Mouse (Mus musculus) v-Abl transformed pro-B cells (cell line): ENCODE measurements around the gene Gal3st1.
"Not testable (repeated sequence)": the region's sequence is repeated elsewhere in the genome, so short reads cannot be mapped to it uniquely, and the experiment has no call there.

Experiments used
- in situ Hi-C, 2 experiments: fragments of 400-800 bp; cut with MboI; formaldehyde crosslinking; loops; one replicate each; pipeline ENCODE4 v1.15.1; 2025; ENCODE audit not compliant: unreplicated experiment in 2 of 2

Gene Gal3st1

GRCm38 (mm10) chr11:3982275-3983209, 894 bp upstream of the Gal3st1 start:
- in situ Hi-C loops: no loop called here

DNA sequence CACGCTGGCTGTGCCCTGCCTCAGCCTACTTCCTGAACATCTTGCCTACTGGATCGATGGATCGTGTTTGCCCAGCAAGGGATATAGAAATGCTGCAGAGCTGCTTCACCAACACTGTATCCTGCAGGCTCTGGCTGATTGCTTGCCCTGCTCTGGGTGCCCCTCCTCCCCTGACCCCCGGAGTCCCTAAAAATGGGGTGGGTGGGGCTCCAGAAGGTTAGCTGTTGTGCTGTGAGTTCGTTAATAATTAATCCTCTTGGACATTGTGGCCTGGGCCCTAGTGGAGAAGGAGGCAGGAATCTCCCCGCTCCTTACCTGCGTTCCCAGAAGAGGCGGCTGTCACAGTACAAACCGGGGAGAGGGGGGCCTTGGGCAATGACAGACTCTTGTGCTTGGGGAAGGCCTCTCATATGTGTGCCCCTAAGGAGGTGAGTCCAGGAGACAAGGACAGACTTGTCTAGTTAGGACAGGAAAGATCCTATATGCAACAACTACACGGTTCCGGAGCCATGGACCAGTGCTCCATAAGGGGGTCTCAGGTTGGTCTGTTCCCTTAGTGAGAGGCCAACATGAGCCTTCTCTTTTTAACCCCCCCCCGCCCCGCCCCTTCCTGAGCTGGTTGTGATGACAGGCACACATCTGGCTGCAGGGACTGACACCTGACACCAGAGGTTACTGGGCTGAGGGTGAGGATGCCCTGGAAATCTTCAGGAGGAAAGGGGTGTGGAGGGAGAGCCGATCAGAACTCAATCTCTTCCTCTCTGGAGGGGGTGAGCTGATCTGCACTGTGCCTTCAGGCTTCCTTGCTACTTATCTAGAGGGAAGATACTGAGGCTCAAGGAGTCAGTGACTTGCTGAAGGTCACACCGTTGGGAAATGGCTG, 668 bp downstream of the Gal3st1 start:
- in situ Hi-C loops: no loop called here

GRCm38 (mm10) chr11:3989748-3990147, 6.3 kb downstream of the Gal3st1 start:
- in situ Hi-C loops: no loop called here

- in situ Hi-C loops: no loop called here
Measured at GRCm38 (mm10) chr11:3993132-3993531, 9.7 kb downstream of the Gal3st1 start.

DNA sequence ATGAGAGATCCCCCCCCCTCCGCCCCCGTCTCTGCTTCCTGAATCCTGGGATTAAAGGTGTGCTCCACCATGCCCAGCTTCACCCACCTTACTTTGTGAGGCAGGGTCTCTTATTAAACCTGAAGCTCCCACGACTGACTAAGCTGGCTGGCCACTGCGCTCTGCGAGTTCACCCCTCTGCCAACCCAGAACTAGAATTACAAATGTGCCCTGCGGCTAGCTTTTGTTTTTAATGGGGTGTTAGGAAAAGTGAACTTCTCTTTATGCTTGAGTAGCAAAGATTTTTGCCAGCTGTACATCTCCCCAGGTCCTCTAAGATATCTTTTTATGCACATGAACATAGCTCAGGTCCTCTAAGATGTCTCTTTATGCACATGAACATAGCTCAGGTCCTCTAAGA, 10.5 kb downstream of the Gal3st1 start:
- in situ Hi-C loops: no loop called here

DNA sequence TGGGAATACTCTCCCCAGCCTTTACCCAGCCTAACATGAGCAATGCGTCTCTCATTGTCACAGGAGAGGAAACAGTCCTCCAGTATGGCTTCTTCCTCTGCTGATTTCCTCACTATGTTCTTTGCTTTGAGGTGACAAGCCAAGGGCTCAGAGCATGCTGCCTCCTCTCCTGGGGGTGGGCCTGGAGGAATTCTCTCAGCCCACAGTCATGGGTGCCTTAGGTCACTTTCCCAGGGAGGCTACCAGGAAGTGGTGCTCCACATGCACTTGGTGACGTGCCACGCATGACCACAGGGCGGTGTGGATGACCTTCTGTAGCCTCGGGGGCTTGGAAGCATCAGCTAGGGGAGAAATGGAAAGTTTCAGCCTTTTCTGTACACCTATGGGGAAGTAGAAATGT, 12.1 kb downstream of the Gal3st1 start:
- in situ Hi-C loops: no loop called here

DNA sequence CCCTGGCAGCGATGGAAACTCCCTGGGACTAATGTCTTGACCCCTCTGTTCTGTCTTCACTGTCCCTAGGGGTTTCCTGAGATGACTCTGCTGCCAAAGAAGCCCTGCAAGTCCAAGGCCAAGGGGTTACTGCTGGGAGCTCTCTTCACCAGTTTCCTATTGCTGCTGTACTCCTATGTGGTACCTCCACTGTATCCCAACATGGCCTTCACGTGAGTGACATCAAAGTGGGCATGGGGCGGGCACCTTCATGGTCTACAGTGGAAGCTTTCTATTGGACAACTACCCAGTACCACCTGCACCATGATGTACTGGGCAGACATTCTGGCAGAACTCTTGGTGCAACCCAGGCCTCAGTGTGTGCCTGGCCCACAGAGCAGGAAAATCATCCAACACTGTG, 13.4 kb downstream of the Gal3st1 start:
- in situ Hi-C loops: no loop called here

GRCm38 (mm10) chr11:3997978-3998720, 14.7 kb downstream of the Gal3st1 start:
- in situ Hi-C loops: no loop called here

- in situ Hi-C loops: no loop called here
Measured at GRCm38 (mm10) chr11:3999547-3999946, 16.1 kb downstream of the Gal3st1 start.

DNA sequence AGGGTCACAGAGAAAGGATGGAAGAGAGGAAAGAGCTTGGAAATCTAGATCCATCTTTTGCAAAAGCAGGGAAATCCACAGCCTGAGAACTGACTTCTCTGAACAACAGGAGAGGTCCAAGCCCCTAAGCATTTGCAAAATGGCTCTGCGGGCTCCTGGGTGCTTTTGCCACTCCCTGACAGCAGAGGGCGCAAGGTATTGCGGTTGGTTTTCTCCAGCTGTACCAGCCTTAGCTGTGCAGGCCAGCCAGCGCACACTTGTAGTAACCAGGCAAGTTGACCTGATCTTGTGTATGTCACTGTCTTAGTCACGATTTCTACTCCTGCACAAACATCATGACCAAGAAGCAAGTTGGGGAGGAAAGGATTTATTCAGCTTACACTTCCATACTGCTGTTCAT, 18.2 kb downstream of the Gal3st1 start:
- in situ Hi-C loops: loop anchor here (5.0 kb wide), 3 partner anchors 76 to 216 kb away; partner anchors contain the start of gene Castor1 (in 1 of the 2)

DNA sequence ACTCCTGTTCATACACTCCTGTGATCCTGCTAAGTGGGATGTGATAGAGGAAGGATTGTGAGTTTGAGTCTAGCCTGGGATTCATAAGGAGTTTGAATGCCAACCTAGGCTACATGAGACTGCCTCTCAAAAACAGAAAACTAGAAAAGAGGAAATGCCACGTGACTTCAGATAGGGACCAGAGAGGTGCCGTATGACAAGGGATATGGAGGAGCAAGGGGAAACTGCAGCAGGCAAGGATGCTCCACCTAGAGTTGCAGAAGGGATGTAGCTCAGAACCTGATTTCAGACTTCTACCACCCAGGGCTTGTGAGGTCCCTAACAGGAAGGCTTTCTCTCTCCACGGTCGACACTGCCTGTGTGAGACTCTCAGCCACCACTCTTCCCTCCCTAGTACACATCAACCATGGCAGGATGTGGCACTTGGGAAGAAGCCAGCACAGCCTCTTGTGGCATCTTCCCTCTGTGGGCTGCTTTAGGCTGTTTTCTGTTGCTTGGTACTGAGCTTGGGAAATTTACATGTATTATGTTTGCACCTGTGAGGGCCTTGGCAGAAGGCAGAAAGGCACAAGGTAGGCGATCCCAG, 21.9 kb downstream of the Gal3st1 start:
- in situ Hi-C loops: no loop called here

DNA sequence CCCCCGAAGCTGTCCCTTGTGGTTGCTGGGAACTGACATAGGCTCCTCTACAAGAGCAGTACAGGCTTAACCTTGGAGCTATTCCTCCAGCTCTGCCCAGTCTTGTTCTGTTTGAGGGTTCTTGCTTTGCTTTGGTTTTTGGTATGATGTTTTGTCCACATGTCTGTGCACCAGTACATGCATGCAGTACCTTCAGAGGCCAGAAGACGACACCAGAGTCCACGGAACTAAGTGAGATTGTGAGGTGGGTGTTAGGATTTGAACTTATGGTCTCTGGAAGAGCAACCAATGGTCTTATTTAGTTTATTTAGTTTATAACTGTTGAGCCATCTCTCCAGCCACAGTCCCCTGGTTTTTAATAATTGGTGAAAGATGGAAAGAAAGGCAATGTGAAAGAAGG, 23.0 kb downstream of the Gal3st1 start:
- in situ Hi-C loops: no loop called here

DNA sequence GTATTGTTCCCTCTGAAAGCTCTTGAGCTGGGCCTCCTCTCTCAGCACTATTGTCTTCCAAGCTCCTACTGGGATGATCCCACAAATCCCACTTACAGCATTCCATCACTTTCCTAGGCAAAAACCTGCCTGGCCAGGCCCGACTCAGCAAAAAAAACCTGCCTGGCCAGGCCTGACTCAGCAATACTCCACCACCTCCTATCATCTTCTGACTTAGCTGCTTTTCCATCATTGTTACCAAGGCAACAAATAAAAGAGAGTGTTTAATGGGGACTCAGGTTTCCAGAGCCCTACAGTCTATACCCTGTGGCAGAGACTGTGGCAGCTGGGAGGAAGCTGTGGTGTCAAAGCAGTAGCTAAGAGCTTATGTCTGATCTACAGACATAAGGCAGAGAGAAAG, 29.2 kb downstream of the Gal3st1 start:
- in situ Hi-C loops: no loop called here

DNA sequence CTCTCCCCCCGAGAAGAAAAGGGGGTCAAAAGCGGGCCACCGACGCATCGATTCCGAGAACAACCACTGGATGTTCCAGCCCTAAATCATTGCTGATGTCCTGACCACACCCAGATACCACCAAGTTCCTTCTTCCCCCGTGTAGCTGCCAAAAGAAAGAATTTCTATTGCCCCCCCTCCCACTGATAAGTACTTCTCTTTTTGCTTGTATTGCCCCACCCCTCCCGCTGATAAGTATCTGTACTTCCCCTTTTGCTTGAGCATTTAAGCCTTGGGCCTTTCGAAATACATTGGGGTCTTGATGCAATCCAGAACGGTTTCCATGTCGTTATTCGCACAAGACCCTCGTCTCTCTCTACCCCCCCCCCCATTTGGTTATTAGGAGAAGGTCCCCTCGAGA, 32.4 kb downstream of the Gal3st1 start:
- in situ Hi-C loops: not testable (repeated sequence)

- in situ Hi-C loops: not testable (repeated sequence)
Measured at GRCm38 (mm10) chr11:4022111-4022510, 38.7 kb downstream of the Gal3st1 start.

DNA sequence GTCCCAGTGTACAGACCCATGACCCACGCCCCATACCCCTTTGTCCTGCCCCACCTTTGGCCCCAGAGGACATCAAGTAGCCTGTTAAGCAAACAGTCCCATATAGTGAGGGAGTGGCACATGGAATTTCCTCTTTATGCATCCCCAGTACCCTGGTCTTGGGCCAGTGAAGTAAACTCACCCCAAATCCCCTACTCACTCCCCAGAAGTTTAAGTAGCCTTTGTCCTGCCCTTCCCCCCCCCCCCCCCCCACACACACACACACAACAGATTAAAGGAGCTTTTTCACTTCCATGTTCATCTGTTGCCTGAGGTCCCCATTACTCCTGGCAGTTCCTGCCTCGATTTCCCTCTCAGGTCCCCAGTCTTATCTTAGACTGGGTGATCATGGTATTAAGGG, 39.9 kb downstream of the Gal3st1 start:
- in situ Hi-C loops: no loop called here

DNA sequence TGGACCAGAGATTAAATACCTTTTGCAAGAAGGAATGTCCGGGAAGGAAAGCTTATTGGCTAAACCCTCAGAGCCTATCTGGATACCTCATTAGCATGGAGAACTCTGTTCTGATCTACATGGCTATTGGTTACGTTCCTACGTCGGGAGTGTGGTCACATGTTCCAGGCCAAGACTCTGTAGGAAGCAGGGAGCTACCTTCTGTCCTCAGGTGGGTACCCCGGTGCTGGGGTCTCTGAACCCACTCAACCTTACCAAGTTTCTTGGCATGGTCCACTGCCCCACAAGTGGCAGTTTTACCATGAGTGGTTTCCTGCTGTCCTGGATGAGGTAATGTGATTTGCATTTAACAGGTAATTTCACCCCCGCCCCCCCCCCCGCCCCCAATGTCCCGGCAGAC, 43.6 kb downstream of the Gal3st1 start:
- in situ Hi-C loops: no loop called here

DNA sequence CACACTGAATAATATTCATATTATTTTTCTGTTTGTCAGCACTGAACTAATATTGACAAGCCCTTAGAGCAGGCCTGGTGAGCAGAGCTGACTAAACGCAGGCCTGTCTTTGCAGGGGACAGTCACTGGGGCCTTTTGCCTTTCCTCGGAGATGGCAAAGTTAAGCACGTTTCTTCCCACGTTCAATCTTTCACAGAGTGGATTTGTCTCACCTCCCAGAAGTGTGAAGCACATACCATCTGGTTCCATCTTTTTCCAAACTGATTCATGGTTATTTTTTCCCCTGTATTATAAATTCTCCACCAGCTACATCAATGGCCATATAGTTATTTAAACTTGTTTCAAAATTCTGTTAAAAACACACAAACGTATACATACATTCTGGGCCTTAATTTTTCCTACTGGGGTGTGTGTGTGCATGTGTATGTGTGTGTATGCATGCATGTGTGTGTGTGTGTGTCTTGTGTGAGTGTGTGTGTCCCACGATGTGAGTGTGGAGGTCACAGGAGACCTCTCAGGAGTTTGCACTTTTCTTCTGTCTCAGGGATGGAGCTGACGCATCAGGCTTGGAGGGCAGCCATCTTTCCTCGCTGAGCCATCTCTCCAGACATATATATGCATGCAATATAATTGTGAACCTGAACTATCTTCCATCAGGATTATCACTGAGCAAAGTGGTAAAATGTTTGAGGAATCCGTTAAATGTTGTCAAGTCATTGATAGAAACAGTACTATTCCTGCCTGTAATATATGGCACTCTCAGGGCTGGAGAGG, 44.3 kb downstream of the Gal3st1 start:
- in situ Hi-C loops: no loop called here

DNA sequence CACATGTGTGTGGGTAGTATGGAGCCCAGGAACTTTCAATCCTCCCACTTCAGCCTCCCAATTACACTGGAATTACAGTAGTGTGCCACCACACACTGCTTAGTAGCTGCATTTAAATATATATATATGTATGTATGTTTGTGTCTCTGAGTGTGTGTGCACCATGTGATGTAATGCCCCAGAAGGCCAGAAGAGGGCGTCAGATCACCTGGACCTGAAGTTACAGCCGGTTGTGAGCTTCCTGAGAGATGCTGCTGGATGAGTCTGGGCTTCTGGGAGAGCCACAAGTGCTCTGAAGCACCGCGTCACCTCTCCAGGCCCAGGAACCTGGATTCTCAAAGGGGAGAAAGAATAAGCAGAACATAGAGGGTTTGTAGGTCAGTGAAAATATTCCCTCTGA, 45.9 kb downstream of the Gal3st1 start:
- in situ Hi-C loops: no loop called here
